Mouse (Mus musculus) leukemia stem cell, adult 10-12 weeks (primary cell): ENCODE measurements around the gene Gm9603. TPM values are rescaled to one million over a fixed set of nuclear protein-coding genes. Genes with fewer than 3 reads are reported as not detected.

ENCODE experiments used
- polyA plus RNA-seq: library from polyadenylated mRNA; stranded (reverse); fragments of >175 nt; gene quantifications from 2 replicates; pipeline ENCODE4 v1.2.3, GENCODE M21; 2012; ENCODE audit warnings: low replicate concordance

Gm9603 gene
- not detected in 2 replicates for polyA plus RNA-seq

GRCm38 (mm10) chr14:5687357-5687756, at the start of gene Gm9603:
Gene Gm9603 (minus strand): TSS chr14:5687457.

GRCm38 (mm10) chr14:5632928-5633327, 54.3 kb downstream of the Gm9603 start, which contains the start of gene Gm8265:
Gene Gm8265 (minus strand): TSS chr14:5633028.

Other genes starting within 250 kb of the Gm9603 start
- not detected in 2 replicates for gene Gm3194, start 232.0 kb downstream of the Gm9603 start, polyA plus RNA-seq
- not detected in 2 replicates for gene Gm8246, start 209.6 kb downstream of the Gm9603 start, polyA plus RNA-seq
- gene Gm3187, start 203.2 kb downstream of the Gm9603 start, polyA plus RNA-seq, result not detected in 2 replicates
- gene Gm3488, start 185.8 kb downstream of the Gm9603 start, polyA plus RNA-seq, result not detected in 2 replicates
- not detected in 2 replicates for gene Gm3532, start 149.0 kb downstream of the Gm9603 start, polyA plus RNA-seq
- gene Gm8265, start 54.4 kb downstream of the Gm9603 start, polyA plus RNA-seq, result not detected in 2 replicates
- gene Gm3373, start 54.1 kb upstream of the Gm9603 start, polyA plus RNA-seq, result not detected in 2 replicates
- not detected in 2 replicates for gene Gm3383, start 120.5 kb upstream of the Gm9603 start, polyA plus RNA-seq
- gene Gm3424, start 142.9 kb upstream of the Gm9603 start, polyA plus RNA-seq, result not detected in 2 replicates
- not detected in 2 replicates for gene Gm8237, start 192.9 kb upstream of the Gm9603 start, polyA plus RNA-seq